Mouse (Mus musculus) lung, adult 10 weeks (tissue): ENCODE results near the gene Zbtb12. TPM values are rescaled to one million over a fixed set of nuclear protein-coding genes. Genes with fewer than 3 reads are reported as not detected.

Source experiments
- polyA plus RNA-seq: library from polyadenylated mRNA; stranded (reverse); fragments of 350-450 nt; fragmentation: Illumina TruSeq; extraction: RNeasy Lipid Tissue Mini Kit (QIAGEN cat#74804); gene quantifications from one replicate; pipeline ENCODE4 v1.2.3, GENCODE M21; 2014; ENCODE audit warnings: low read depth, low replicate concordance; ENCODE audit not compliant: insufficient read depth

Gene Zbtb12
- polyA plus RNA-seq, result 4.5 TPM

DNA sequence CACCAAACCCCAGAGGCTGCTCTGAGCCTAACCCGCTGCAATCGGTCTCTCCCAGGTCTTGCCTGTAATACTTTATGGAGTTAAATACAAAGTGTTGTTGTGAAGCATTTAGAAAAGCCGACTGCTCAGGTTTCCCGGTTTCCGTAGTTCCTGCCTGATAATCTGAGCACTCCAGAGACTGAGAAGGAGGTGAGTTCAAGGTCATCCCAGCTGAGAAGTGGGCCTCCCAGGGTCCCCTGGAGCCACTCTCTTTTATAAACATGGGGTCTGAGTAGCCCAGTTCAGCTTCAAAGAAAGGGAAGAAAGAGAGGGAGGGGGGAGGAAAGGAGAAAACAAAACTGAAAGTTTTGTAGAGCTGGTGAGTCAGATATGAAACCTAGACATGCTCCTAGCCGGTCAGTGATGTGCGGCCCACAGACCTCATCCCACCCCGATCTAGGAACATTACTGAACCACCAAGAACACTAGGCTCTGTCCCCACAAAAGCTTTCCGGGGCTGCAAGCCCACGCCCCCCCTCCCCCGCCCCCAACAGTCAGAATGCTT lies at the start of gene Zbtb12:
Gene Zbtb12, plus strand, starts transcription at position 148 of the 544 bp plus-strand sequence.

DNA sequence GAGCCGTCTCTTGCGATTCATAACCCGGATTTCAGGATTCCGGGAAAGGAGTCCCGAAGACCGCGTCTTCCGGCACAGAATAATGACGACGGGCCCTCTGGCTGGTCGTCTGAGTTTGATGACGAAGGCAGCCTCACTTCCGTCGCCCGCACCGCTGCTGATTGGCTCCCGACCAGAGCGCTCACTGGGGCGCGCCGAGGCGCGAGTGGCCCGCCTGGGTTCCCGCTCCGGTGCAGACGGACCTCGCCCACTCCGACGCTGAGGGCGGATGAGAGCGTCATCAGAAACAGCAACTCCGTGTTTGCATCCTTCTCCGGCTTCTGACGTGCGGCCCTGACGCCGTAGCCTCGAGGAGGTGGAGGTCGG lies 42.4 kb upstream of the Zbtb12 start, which contains the start of the genes Stk19 and Dxo:
Gene Stk19, minus strand, starts transcription at position 90 of the 366 bp plus-strand sequence.
Gene Dxo, plus strand, starts transcription at position 164 of the 366 bp plus-strand sequence.

DNA sequence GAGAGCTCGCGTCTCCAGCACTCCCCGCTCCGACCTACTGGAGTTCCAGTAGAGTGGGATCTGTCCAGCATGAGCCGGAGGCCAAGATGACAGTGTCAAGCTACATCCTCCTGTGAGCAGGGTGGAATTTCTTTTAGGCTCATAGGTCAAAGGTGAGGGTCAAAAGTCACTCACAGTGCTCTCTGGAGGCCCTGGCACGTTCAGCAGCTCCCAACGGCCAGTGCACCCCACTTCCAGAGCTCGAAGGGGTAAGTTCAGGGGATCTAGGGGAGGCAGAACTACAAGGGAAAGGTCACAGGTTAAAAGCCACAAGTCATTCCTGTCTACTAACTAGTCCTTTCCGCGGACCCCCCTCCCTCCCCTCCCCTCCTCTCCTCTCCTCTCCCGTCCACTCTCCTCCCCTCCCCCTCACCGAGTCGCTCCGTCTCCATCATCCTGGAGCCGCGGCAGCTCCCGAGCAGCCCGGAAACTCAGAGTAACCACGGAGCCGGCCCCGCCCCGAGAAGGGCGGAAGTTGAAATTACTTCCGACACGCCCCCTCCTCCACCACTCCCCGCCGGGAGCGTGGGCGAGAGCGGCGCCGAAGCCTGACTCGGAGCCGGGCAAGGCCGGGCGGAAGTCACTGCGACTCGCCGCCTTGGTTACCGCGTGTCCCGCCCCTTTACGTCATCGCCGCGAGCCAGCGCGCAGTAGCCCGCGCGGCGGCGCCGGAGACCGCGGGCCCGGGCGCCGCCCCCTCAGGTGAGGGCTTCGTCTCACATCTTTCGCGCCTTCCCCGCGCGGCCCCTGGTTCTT lies 29.4 kb upstream of the Zbtb12 start, which contains the start of the genes Skiv2l and Nelfe:
Gene Skiv2l, minus strand, starts transcription at position 489 of the 795 bp plus-strand sequence.
Gene Nelfe, plus strand, starts transcription at position 670 of the 795 bp plus-strand sequence.

DNA sequence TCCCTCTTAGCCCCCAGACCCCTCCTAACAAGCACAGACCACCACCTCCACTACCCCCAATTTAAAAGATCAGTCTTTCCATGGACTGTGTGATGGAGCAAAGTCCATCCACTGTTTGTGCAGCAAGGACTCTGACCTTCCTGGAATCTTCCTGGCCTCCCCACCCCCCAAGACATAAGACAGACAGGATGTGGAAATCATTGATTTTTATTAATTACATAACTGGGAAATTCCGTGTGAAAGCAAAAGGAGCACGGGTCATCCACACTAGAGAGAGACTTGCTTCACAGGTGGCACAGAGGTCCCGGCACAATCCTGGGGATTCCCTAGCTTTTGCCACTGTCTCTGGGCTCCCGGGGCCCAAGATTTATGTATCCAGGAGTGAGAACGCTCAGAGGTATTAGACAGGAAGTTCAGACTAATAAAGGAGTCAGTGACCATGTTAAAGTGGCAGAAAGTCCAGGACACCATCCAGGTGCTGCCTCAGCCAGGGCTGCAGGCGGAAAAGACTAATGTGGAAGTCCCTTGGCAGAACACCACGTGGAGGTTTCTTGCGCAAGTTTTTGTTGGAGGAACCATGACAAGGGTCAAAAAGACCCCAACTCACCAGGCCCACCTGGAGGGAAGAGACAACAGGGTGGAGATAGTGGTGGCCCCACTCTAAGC lies 16.7 kb upstream of the Zbtb12 start, which contains the start of gene Cfb:
Gene Cfb, minus strand, starts transcription at position 103 of the 666 bp plus-strand sequence.

DNA sequence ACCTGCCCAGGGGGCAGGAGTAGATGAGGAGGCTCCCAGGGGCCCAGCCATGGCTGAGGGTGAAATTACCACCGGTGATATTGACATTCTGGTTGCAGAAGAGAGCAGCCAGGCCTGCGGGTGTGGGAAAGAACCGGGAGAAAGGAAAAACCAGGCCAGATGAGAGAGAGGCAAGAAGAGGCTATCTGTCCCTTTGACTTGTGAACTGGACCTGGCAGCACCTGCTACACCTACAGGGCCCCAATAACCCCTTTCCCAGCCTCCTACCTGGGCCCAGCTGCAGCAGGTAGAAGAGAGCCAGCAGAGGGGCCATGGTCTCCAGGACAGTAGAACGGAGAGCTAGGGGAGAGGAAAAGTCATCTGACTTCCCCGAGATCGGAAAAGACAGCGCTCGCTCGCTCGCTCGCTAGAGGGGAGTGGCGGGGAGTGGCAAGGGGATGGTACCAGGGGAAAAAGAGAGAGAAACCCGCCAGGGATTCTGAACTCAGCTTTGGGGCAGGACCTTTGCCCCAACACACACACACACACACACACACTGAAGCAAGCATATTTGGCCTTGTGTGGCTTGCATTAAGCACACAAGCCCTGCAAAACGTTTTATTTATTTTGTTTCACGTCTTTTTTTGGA lies 2.5 kb downstream of the Zbtb12 start, which contains the start of gene Gm20547:
Gene Gm20547, minus strand, starts transcription at position 360 of the 628 bp plus-strand sequence.

DNA sequence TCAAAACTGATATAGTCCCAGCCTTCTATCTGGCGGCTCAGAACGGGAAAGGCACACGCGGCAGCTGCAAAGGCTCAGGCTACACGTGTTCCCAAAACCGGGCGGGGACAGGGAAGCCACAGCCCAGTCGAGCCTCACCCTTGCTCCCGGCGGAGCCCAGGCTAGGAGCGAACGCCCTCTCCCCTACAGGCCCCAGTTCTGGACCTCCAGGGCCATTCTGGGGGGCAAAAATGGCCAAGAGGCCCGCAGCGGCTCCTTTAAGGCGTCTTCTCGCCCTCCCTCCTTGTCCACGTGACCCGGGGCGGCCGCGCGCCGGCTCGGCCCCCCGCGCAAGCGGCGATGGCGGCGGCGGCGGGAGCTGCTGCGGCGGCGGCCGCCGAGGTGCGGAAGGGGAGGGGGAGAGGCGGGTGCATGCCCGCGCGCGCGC lies 18.9 kb downstream of the Zbtb12 start, which contains the start of the genes C2 and Ehmt2:
Gene C2, minus strand, starts transcription at position 106 of the 427 bp plus-strand sequence.
Gene Ehmt2, plus strand, starts transcription at position 310 of the 427 bp plus-strand sequence.

DNA sequence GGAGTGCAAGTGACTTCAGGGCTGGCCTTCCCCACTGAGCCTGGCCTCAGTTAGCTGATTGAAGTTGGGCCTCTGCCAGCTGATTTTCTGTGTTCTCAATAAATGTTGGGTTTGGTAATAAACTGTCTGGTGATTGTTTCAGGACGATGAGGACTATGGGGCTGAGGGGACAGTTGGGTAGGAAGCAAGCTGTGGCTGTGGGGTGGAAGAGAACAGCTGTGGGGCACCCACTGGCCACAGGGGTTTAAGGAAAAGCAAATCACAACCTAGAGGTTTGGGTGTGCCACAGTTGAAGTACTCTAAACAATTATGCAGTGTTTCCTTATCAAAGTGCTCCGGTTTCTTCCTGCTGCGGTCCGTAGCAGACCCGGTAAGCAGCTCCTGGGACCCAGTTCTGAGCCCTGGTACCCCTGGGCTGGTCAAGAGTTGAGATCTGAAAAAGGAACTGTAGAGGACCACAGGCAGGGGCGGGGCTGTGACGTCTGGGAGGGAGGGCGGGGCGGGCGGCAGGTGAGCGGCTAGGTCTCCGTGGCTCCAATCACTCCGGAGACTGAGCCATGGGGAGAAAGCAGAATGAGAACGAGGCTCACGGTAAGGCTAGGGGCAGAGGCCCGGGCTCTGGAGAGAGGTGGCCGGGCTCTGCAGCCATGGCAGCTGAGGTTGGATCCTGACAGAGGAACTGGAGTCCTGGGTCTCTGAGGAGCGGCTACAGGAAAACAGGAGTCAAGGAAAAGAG lies 34.8 kb downstream of the Zbtb12 start, which contains the start of gene Slc44a4:
Gene Slc44a4, plus strand, starts transcription at position 537 of the 736 bp plus-strand sequence.

DNA sequence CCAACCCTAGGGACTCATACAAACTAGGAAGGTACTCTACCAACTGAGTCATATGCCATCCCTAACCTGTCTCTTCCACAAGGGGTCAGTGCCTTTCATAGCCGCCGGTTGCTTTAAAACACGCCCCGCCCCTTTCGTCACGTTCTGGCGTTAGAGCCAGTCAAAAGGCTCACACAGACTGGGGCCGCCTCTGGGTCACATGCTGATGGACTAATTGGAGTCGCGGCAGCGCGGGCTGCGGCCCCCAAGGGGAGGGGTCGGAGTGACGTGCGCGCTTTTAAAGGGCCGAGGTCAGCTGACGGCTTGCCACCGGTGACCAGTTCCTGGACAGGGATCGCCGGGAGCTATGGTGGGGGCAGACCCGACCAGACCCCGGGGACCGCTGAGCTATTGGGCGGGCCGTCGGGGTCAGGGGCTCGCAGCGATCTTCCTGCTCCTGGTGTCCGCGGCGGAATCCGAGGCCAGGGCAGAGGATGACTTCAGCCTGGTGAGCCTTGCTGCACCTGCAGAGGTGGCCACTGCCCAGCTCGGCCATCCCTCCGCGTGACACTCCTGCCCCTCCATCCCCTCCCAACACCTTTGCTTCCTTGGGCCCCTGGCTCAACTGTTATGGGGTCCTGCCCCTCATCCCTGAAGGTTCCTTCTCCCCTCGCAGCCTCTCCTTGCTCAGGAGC lies 51.9 kb downstream of the Zbtb12 start, which contains the start of gene Neu1:
Gene Neu1, plus strand, starts transcription at position 193 of the 674 bp plus-strand sequence.

Other genes starting within 250 kb of the Zbtb12 start
- 1.6 TPM for gene Prrt1, start 249.9 kb upstream of the Zbtb12 start, polyA plus RNA-seq
- 6.8 TPM for gene Fkbpl, start 234.7 kb upstream of the Zbtb12 start, polyA plus RNA-seq
- gene Atf6b, start 232.3 kb upstream of the Zbtb12 start, polyA plus RNA-seq, result 31.2 TPM
- gene Tnxb, start 208.9 kb upstream of the Zbtb12 start, polyA plus RNA-seq, result 7.5 TPM
- gene C4b, start 135.6 kb upstream of the Zbtb12 start, polyA plus RNA-seq, result 122 TPM
- gene Cyp21a1, start 74.9 kb upstream of the Zbtb12 start, polyA plus RNA-seq, result not detected
- gene Stk19, start 42.5 kb upstream of the Zbtb12 start, polyA plus RNA-seq, result 27.3 TPM
- 27.5 TPM for gene Dxo, start 42.5 kb upstream of the Zbtb12 start, polyA plus RNA-seq
- 19.3 TPM for gene Skiv2l, start 29.3 kb upstream of the Zbtb12 start, polyA plus RNA-seq
- gene Nelfe, start 29.1 kb upstream of the Zbtb12 start, polyA plus RNA-seq, result 30.3 TPM
- 38.7 TPM for gene Cfb, start 17.0 kb upstream of the Zbtb12 start, polyA plus RNA-seq
- not detected for gene Gm20547, start 2.6 kb downstream of the Zbtb12 start, polyA plus RNA-seq
- 24.6 TPM for gene C2, start 18.8 kb downstream of the Zbtb12 start, polyA plus RNA-seq
- gene Ehmt2, start 19.0 kb downstream of the Zbtb12 start, polyA plus RNA-seq, result 39.7 TPM
- gene Slc44a4, start 35.0 kb downstream of the Zbtb12 start, polyA plus RNA-seq, result 9.2 TPM
- 22.0 TPM for gene Neu1, start 51.8 kb downstream of the Zbtb12 start, polyA plus RNA-seq
- gene Hspa1b, start 79.8 kb downstream of the Zbtb12 start, polyA plus RNA-seq, result 18.0 TPM
- gene Gm20481, start 90.4 kb downstream of the Zbtb12 start, polyA plus RNA-seq, result not detected
- 15.5 TPM for gene Hspa1a, start 92.7 kb downstream of the Zbtb12 start, polyA plus RNA-seq
- gene Hspa1l, start 93.2 kb downstream of the Zbtb12 start, polyA plus RNA-seq, result 1.2 TPM
- gene Lsm2, start 102.4 kb downstream of the Zbtb12 start, polyA plus RNA-seq, result 34.0 TPM
- gene Vars, start 121.5 kb downstream of the Zbtb12 start, polyA plus RNA-seq, result 25.7 TPM
- gene Vwa7, start 137.1 kb downstream of the Zbtb12 start, polyA plus RNA-seq, result 0.74 TPM
- 1.3 TPM for gene Sapcd1, start 148.5 kb downstream of the Zbtb12 start, polyA plus RNA-seq
- 3.1 TPM for gene Msh5, start 167.3 kb downstream of the Zbtb12 start, polyA plus RNA-seq
- gene Clic1, start 170.5 kb downstream of the Zbtb12 start, polyA plus RNA-seq, result 242 TPM
- 99.2 TPM for gene Ddah2, start 179.6 kb downstream of the Zbtb12 start, polyA plus RNA-seq
- gene Ly6g6c, start 185.9 kb downstream of the Zbtb12 start, polyA plus RNA-seq, result 2.4 TPM
- 0.84 TPM for gene Mpig6b, start 186.7 kb downstream of the Zbtb12 start, polyA plus RNA-seq
- gene Ly6g6e, start 197.4 kb downstream of the Zbtb12 start, polyA plus RNA-seq, result 1.4 TPM
- 13.1 TPM for gene Ly6g6d, start 198.6 kb downstream of the Zbtb12 start, polyA plus RNA-seq
- gene Ly6g6f, start 206.1 kb downstream of the Zbtb12 start, polyA plus RNA-seq, result not detected
- gene Abhd16a, start 209.8 kb downstream of the Zbtb12 start, polyA plus RNA-seq, result 72.3 TPM
- gene Ly6g5c, start 228.8 kb downstream of the Zbtb12 start, polyA plus RNA-seq, result not detected
- 0.55 TPM for gene Ly6g5b, start 235.9 kb downstream of the Zbtb12 start, polyA plus RNA-seq
- 23.7 TPM for gene Gpank1, start 242.0 kb downstream of the Zbtb12 start, polyA plus RNA-seq
- gene Csnk2b, start 242.6 kb downstream of the Zbtb12 start, polyA plus RNA-seq, result 116 TPM
- gene D17H6S53E, start 246.9 kb downstream of the Zbtb12 start, polyA plus RNA-seq, result 11.1 TPM